Mouse (Mus musculus) lung, postnatal 0 days (tissue): Measurements from ENCODE around the gene Dnajc14.

Experiments used
- CTCF ChIP-seq: IDR thresholded peaks from 2 replicates; pipeline ENCODE4 v1.5.1; 2016; ENCODE audit warnings: antibody characterized with exemption, mild to moderate bottlenecking
- EP300 ChIP-seq: IDR thresholded peaks from 2 replicates; pipeline ENCODE4 v1.6.1; 2016; ENCODE audit warnings: antibody characterized with exemption, mild to moderate bottlenecking, control low read depth

- no peak for TF ChIP-seq CTCF
- no peak for TF ChIP-seq EP300
Observed at GRCm38 (mm10) chr10:128823821-128824220, 20.0 kb downstream of the Dnajc14 start.
